Mouse (Mus musculus): Measurements from ENCODE around the gene Ubtd1.

The Ubtd1 gene

DNA sequence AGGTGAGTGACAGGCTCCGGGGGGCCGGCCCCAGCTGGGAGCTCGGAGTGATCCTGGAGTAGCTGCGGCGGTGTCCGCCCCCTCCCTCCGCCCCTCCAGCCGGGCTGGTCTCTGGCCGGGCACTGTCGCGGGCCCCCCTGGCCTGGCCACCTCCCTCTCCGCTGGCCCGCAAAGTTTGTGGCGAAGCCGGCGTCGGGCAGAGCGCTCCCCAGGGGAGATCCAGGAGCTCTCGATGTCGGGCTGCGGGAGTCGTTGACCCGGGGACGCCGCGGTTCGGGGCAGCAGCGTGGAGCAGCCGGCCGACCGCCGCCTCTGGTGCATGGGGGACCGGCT lies at the start of gene Ubtd1:
Ubtd1 (plus strand) TSS at position 169 of the 333 bp plus-strand sequence.
- no peak for DNase-seq

DNA sequence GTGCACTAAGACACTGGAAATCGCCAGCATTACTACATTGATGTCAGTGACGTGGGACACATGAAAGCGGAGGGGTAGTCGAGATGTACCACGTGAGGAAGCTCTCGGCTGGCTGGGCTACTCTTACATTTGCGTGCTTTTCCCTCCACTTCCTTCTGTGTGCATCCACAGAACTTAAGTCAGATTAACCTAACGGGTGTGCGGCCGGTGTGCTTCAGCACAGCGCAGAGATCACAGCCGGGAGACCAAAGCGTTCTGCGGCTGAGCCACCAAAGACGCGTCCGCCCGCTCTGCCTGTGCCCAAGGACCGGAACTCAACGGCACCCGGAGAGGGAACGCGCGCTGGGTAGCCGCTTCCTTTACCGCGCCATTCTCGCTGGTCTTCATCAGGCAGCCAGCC lies 48.9 kb upstream of the Ubtd1 start:
- no peak for DNase-seq

DNA sequence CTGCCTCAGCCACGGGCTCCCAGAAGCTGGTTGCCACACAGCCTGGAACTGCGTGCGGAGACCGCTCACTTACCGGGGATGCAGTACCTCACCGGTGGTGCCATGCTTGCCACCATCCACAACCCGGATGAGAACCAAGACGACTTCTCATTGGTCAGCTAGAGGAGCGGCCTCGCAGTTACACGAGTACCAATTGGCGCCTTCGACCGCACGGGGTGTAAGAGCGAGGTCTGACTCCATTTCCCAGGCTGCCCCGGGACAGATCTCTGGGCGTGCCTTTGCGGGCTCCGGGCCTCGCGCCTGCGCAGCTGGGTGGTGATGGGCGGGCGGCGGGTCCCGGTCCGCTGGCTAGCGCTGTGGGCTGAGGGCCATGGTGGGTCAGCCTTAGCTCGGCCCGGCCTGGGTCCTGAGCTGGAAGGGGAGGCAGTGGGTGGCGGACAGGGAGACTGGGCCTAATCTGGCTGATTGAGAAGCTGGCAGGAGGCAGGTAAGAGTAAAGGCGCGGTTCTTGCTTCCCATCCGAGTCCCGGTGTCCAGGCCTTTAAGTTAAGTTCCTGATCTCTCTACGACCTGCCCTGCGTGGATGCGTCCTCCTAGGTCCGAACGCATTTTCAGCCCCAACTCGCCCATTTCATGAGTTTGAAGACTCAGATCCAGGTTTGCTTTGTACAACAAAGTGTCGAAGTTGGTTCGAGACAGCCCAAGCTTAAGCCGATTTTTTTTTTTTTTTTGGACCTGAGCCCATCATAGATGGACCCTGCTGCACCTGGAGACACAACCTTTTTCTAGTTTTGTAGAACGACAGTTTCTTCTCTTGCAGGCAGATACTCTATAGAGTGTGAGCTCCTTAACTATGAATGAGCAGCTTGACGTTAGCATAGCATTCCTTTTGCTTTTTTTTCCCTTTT lies 48.1 kb upstream of the Ubtd1 start, which contains the start of the genes Exosc1 and Zdhhc16:
Exosc1 (minus strand) TSS at position 245 of the 908 bp plus-strand sequence.
Zdhhc16 (plus strand) TSS at position 302 of the 908 bp plus-strand sequence.
- peak; percentile 99 for DNase-seq

DNA sequence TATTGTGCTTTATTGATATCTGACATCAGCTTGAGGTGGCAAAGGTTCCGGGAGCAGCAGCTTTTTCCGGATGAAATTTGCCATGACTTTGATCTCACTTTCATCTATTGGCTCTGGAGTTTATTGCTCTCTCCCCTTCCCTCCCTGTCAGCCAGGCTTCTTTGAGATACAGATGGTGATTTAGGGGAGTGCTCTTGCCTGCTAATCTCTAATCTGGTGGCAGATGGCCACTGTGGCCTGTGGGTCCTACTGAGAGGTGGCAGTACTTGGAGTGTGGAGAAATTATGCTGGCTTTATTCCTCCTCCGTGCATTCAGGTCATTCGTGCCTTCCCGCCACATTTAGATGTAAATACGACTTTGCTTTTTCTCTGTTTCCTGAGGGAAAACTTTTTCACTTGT lies 47.4 kb upstream of the Ubtd1 start:
- no peak for DNase-seq

DNA sequence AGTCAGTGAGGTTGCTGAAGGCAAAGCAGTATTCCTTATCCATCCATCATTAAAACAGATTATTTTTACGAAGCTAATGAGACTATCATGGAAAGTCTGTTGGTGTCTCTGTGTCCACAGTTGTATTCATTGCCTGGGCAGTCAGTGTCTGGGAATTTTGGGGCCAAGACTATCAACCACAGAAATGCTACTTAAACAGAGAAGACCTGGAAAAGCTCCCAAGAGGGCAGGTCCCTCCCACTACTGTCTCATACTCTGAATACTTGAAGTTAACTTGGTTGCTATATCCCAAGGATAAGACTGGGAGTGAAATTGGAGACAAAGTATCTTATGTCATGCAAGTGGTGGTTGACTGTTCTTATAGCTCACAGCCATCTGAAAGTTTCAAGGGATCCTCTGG lies 45.6 kb upstream of the Ubtd1 start:
- no peak for DNase-seq

DNA sequence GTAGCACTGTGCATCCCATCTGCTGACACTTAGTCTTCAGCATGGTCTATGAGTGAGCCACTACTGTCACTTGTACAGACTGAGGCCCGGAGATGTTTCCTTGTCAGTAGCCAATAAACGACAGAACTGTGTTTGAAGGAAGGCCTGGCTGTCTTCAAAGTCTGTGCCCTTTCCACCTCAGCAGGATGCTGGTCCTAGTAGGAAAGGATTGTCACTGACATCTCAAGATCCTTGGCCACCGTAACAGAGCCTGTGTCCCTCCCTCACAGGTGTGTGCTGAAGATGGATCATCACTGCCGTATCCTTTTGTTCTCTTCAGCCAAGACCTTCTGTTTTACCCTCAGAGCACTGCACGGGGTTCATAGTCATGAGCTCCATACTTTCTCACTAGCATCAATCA lies 43.0 kb upstream of the Ubtd1 start:
- DNase-seq: no peak

DNA sequence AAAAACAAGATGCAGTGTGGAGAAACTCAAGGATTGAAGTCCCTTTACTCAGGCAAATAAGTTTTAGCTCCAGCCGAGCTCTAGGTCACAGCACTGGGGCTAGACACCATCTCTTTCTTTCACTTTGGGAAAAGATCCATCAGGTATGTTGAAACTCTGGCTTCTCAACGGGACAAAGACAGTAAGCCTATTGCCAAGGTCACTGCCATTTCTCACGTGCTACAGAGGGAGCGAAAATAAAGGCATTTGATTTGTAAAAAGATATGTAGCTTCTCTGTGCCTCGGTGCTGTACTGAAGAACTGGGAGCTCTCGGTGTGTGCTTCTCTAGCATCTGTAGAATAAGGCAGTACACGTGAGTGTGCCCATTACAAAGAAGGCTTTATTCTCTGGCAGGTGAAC lies 37.7 kb upstream of the Ubtd1 start:
- no peak for DNase-seq

DNA sequence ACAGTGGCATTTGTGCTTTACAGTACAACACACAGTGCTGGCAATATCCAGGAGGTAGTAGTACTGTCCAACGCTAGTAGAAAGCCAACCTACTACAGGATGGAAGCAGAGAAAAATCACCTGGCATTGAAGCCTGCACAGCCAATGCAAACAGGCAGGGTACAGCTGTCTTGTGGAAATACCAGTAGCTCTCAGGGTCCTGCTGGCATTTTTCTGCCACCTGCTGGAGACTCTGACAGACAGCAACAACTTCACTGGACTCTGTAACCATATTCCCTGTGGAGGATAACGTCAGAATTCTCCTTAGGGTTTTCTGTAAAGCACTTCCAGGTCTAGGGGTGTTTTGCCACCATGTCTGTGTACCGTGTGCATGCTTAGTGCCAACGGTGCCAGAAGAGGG lies 29.3 kb upstream of the Ubtd1 start:
- DNase-seq: no peak

DNA sequence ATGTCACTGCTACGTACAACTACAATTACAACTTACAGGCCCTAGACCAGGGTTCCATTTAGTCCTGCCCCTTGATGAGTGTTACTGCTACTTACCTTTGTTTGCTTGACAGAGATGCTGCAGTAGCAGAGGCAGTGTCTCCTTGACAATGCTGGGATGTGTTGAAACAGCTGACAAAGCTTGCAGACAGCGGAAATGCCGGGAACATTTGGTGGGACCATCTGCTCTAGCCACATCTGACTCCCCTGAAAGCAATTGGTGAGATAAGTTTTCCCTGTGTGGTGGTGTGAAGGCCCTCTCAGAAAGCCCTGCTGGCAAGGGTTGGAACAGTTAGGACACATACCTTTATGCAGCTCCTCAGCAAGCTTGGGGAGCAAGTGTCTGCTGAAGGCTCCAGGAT lies 28.0 kb upstream of the Ubtd1 start:
- DNase-seq: no peak

DNA sequence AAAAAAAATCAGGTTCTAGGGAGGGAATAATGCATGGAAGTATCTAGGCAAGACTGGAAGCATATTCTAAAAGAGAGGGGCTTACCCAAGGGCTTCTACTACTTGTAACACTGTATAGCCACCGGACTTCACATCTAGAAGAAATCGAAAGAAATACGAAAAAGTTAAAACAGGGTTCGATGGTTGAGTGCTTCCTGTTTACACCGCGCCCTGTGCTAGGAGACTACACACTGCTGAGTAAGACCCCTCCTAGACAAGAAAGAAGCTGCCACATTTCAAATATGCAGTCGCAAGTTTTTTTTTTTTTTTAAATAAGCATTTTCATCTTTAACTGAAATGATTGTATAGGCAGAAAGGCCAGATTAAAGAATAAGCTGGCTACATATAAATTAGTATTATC lies 11.9 kb upstream of the Ubtd1 start:
- DNase-seq: no peak

DNA sequence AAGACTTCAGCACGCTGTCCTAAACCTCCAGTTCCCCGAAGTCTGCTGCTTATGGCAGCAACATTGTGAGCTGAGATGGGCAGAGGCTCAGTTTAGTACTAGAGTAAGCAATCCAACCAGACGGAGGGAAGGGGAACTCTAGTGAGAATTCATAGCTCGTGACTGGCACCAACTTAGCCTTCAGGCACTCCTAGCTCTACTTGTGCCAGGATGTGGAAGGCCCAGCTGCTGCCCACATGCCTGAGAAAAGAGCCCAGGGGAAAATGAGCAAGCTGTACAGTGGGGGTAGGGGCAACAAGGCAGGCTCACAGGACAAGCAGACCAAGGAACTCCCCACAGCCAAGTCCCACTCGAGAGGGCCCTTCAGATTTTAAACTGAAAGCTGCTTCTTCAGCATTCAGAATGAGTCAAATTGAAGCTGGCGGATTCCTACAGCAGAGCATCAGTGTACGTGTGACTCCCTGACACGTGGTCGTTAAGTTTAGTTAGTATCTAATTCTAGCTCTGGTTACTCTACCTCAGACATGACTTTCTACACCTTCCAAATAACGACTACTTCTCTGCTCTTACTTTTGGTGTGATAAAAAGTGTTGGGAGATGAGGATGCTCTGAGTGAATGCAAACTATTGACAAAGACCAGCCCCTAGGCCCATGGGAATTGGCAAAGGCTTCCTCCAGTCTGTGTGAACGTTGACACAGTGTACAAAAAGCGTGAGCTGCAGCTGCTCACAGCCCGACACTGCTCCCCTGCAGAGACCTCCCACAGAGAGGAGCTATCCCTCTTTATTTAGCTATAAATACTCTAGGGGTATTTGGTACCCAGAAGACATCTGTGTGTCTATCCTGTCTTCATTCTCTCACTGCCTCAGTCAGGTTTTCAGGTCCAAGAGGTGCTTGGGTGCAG lies 7.4 kb upstream of the Ubtd1 start:
- DNase-seq: peak; percentile 36

DNA sequence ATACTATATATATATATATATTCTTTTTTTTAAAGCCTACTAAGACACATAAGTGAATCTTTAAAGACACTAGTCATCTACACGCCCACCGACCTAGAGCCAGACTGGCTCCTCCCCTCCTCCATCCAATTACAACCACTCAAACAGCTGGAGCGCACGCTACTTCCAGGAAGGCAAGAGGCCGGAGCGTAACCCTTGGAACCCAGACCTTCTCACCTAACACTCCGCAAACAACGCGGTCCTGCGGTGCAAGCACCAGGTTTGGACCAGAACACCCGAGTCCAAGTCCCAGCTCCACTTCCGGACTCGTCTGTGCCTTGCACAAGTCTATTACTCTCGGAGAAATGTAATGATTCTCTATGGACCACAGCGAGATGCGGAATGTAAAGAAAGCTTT lies 1.1 kb upstream of the Ubtd1 start:
- DNase-seq: peak; percentile 61

DNA sequence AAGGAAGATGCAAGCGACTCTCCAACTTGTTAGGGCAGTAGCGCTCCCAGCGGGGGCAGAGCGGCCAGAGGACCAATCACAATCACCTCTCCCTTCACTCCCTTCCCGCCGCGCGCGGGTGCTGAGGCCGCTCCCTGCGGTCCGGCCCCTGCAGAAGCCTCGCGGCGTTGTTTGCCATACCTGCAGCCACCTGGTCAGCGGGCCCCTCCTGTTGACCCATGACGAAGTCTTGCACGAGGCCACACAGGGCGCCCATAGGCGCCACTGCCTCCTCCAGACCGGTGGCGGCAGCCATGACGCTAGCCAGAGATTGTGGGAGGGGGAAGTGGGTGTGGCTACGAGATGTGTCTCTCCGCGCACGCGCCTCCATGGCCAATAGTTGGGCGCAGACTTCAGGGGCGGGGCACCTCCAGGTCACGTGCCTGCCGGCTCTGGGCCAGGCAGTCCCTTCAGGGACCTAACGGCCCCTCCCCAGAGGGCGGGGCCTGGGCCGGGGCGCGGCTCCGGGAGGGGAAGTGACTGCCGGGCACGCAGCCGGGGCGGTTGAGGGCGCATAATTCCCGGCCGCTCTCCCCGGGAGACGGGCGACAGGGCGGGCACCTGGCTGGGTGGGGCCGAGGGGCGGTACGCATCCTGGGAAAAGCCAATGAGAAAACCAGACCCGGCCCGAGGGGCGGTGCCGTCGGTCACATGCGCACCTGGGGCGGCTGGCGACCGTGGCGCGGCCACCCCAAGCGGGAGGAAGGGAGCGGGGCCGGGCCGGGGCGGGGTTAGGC lies 556 bp upstream of the Ubtd1 start, which contains the start of gene Mms19:
Mms19 (minus strand) TSS at position 339 of the 776 bp plus-strand sequence.
- DNase-seq: peak; percentile 100

DNA sequence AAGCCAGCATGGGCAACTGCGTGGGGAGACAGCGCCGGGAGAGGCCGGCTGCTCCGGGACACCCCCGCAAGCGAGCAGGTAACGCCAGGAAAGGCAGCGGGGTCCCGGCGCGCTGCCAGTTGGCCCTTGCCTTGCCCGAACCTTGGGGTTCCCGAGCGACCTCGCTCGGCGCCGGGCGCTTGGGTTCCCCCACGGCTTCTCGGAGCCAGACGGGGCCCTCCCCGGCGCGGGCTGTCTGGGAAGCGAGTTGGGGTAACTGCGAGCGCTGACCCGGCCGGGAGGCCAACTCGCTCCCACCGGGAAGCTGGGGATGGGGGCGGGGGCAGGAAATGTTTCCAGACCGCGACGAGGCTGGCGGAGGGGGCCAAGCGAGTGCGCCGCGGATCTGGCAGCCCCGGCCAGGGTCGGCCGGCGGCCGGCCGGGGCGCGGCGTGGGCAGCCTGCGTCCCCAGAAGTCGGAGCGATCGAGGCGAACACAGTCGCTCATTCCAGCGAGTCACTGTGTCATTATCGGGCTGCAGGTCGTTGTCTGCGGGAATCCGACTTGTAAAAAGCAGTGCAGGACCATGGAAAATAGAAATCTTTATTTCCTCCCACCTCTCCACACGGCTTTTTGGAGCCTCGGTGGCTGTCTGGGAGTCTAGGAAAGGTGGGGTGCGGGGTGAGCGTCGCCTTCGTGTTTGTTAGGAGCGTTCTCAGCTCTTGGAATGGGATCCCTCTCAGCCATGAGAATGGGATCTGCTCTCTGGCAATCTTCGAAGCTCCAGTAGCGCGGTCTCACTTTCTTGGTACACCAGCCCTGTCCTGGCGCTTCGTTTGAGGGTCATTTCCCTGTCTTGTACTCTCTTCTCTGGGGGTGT lies 598 bp downstream of the Ubtd1 start:
- DNase-seq: no peak

DNA sequence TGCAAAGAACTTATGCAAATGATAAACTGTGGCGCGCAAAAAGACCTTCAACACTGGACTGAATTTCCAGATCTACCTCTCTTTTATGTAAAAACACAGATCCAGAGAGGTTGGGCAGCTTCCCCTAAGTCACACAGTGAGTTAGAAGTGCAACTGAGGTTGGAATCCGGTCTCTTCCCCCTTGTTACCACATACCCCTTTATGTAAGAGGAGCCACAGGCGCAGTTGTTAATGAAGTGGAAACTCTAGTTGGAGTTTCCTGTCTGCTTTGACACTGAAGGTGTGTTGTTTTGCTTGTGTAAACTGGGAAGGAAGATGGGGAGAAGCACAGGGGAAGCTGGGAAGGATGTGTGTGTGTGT lies 1.2 kb downstream of the Ubtd1 start:
- DNase-seq: no peak

DNA sequence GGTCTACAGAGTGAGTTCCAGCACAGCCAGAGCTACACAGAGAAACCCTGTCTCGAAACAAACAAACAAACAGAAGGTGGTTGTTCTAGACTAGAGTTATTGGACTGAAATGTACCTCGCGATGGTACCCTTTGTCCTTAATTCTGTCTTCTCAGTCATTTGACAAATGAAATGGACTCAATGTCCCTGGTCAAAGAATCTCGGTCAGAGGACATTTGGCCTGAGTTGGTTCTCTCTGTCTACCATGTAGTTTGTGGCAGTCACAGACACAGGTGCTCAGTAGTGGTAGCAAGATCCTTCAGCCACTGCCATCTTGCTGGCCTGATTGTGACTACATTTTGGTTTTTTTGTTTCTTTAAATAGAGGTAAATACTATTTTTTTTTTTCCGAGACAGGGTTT lies 4.4 kb downstream of the Ubtd1 start:
- DNase-seq: no peak

DNA sequence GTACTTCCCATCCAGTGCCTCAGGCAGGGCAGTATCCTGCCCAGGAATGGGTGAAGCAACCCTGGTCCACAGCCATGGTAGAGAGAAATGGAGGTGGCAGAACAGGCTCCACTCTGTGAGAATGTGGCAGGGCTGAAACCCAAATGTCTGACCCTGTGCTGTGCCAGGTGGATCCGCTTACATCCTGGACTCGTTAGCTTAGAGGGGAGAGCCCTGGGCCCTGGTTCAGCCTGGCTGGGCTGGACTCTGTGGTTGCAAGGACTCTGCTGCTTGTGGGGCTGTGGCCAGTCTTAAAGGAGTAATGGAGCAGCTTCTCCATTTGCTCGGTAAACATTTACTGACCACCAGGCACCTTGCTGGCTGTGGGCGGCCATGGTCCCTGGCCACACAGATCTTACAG lies 5.6 kb downstream of the Ubtd1 start:
- no peak for DNase-seq

DNA sequence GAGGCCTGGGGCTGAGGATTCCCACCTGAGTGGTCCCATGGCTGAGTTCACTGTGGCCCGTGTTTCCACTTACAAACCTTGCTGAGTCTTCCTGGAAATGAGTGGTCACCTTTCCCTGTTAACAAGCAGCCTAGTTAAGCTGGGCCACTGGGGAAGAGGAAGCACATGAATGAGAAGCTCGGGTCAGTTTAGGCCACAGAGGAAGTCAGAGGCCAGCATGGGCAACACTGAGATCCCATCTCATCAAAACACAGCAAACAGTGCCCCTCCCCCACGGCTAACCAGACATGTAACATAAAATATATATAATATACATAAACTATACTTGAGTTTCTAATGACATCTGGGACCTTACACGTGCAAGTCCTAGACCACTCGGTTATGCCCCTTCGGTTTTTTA lies 8.2 kb downstream of the Ubtd1 start:
- no peak for DNase-seq

DNA sequence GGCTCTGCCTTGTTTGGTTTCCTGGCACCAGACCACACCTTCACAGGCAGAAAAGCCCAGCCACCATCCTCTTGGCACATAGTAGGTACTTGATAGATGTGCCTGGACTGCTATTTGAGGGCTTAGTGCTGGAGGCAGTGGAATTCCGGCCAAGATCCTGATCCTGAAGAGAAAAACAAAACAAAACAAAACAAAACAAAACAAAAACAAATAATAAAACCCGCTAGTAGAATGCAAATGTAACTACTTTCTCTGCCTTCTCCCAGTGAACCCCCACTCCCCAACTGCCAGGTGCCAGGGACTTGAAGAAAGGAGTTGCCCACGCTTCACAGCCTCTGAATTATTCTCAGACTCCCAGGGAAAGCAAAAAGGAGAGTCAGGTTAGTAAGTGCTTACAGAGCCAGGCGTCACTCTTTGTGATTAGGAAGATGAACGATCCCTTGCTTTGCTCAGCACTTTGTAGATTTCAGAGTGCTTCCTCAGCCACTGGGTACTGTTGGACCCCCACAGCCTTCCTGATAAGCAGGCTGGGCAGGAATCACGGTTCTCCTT lies 10.4 kb downstream of the Ubtd1 start:
- no peak for DNase-seq

DNA sequence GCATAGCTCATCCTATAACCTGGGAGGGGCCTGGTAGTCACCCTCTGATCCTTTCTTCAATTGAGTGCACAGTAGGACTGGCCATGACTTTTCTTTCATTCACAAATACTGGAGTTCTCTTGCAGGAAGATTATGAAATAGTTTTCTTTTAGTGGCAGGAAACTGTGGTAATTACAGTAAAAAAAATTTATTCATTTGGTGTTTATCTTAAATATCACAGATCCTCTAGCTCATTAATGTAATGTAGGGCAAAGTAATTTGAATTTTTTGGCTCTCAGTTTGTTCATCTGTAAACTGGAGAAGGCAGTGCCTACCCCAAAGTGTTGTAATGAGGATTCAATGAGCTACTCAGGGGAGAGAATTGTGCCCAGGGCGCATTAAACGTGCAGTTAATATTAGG lies 11.4 kb downstream of the Ubtd1 start:
- DNase-seq: no peak

DNA sequence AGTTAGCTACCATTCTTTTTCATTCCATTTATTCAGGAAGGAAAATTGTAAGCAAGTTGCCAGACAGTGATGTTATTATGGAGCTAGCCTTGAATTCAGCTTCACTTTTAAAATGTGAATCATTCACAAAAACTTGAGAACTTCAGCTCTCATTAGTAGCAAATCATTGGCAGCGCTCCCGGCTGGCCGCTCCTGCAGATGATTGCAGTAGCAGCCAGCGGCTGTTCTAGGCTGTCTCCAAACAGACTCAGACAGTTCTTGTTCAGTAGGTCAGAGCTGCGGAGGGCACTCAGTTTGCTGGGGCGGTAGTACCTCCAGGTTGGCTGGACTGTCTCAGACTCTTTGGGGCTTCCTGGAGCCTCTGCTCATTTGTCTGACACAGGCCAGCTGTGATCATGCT lies 11.9 kb downstream of the Ubtd1 start:
- peak; percentile 86 for DNase-seq

DNA sequence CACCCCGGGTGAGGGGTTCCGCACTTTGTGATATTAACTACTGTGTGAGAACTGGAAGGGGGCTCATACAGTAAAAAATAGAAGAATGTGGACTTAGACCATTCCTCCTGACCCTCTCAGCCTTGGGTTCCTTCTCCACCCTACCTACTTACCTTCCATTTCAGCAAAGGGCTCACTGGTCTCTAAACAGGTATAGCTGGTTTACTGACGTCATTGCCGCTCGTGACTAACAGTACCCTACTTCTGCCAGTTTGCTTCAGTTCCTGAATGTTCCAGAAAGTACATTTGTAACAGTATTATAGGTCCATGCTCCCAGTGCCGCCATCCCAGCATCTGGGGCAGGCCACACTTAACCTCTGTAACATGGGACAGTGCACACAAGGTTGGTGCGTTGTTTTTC lies 12.5 kb downstream of the Ubtd1 start:
- DNase-seq: no peak
